Mouse (Mus musculus): Measurements from ENCODE around the gene Stx12.

DNA sequence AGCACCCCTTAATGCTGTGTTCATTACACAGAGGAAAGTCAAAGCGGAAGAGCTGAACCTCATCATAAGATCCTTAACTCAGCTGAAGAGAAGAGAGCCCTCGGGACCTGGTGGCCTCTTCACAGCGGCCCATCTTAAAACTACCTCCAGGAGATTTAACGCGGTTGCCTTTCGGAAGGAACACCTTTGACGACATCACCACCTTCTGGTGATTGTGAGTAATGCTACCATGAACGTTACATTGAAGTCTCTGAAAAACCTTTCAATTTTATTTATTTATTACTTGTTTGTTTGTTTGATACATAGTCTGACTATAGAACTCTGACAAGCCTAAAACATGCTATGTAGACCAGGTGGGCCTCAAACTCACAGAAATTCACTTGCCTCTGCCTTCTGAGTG, 46.5 kb upstream of the Stx12 start:
- peak; percentile 41; the same call in 1 of the 2 replicates for TF ChIP-seq CTCF (IDR thresholded peaks at IDR 0.05; ENCODE audit: extremely low read depth, insufficient read length, insufficient replicate concordance, low read depth, low read length)
- no peak for TF ChIP-seq POLR2A (IDR thresholded peaks at IDR 0.05; ENCODE audit: low read depth, low read length)
